Mouse (Mus musculus) MEL (cell line): Measurements from ENCODE around the gene 6820408C15Rik. TPM values are rescaled to one million over a fixed set of nuclear protein-coding genes. Genes with fewer than 3 reads are reported as not detected.

Source experiments
- DNase-seq: peaks from one replicate; pipeline ENCODE4 v3.0.0; 2011; ENCODE audit warnings: low read depth, low spot score
- H3K27ac ChIP-seq: 2 replicates; pipeline ENCODE4 v1.5.1; 2012; ENCODE audit warnings: low read depth, mild to moderate bottlenecking, control low read depth, low read length, moderate library complexity; ENCODE audit not compliant: control insufficient read depth
- H3K27me3 ChIP-seq, 2 experiments: fragments of 150-350 bp in 1 of 2; sonication (generic) in 1 of 2; 2 replicates each; pipeline ENCODE4 v1.6.1; 2012; ENCODE audit warnings: low read length in 2 of 2, mild to moderate bottlenecking in 2 of 2, improper control_type of control experiment in 1 of 2, moderate library complexity in 1 of 2; ENCODE audit not compliant: insufficient read depth in 2 of 2, control insufficient read depth in 1 of 2
- H3K36me3 ChIP-seq, 2 experiments: 2 replicates each; pipeline ENCODE4 v1.6.1; 2012 to 2014; ENCODE audit warnings: low read length in 2 of 2, improper control_type of control experiment in 1 of 2, inconsistent platforms in 1 of 2, mild to moderate bottlenecking in 1 of 2; ENCODE audit not compliant: insufficient read depth in 2 of 2, control insufficient read depth in 1 of 2
- H3K4me1 ChIP-seq, 2 experiments: fragments of 150-350 bp in 1 of 2; sonication (generic) in 1 of 2; 2 replicates each; pipeline ENCODE4 v1.6.1; 2012; ENCODE audit warnings: low read length in 2 of 2, improper control_type of control experiment in 1 of 2, mild to moderate bottlenecking in 1 of 2; ENCODE audit not compliant: insufficient read depth in 2 of 2, control insufficient read depth in 1 of 2
- H3K4me3 ChIP-seq, 2 experiments: fragments of 150-350 bp in 1 of 2; sonication (generic) in 1 of 2; 2 replicates each; pipeline ENCODE4 v1.5.1; 2012; ENCODE audit warnings: low read depth in 2 of 2, low read length in 2 of 2, mild to moderate bottlenecking in 2 of 2, moderate library complexity in 2 of 2, control low read depth in 1 of 2, improper control_type of control experiment in 1 of 2; ENCODE audit not compliant: control insufficient read depth in 1 of 2, insufficient read depth in 1 of 2
- H3K79me2 ChIP-seq: 2 replicates; pipeline ENCODE4 v1.6.1; 2012; ENCODE audit warnings: mild to moderate bottlenecking, low read length, moderate library complexity; ENCODE audit not compliant: control insufficient read depth, poor library complexity, insufficient read depth
- H3K9ac ChIP-seq: 2 replicates; pipeline ENCODE4 v1.6.1; 2012; ENCODE audit warnings: low read depth, mild to moderate bottlenecking, control low read depth, low read length, moderate library complexity; ENCODE audit not compliant: control insufficient read depth, poor library complexity, severe bottlenecking
- H3K9me3 ChIP-seq: fragments of 150-350 bp; sonication (generic); replicated peaks from 2 replicates; pipeline ENCODE4 v1.6.1; 2012; ENCODE audit warnings: mild to moderate bottlenecking, low read length, improper control_type of control experiment, moderate library complexity; ENCODE audit not compliant: insufficient read depth
- BHLHE40 ChIP-seq: IDR thresholded peaks from 2 replicates; pipeline ENCODE4 v1.6.1; 2012; ENCODE audit warnings: low read depth, mild to moderate bottlenecking, inconsistent platforms, low read length, improper control_type of control experiment, borderline replicate concordance
- CHD1 ChIP-seq: IDR thresholded peaks from 2 replicates; pipeline ENCODE4 v1.6.1; 2012; ENCODE audit warnings: low read depth, mild to moderate bottlenecking, inconsistent platforms, low read length, improper control_type of control experiment
- CTCF ChIP-seq, 3 experiments: IDR thresholded peaks in 2 of 3; conservative IDR thresholded peaks in 1 of 3; 2 replicates each; pipeline ENCODE4 v1.5.1; 2011 to 2012; ENCODE audit warnings: low read length in 3 of 3, low read depth in 2 of 3, mild to moderate bottlenecking in 2 of 3, improper control_type of control experiment in 1 of 3, inconsistent platforms in 1 of 3, mixed read lengths in 1 of 3, moderate library complexity in 1 of 3; ENCODE audit not compliant: control insufficient read depth in 1 of 3, insufficient read depth in 1 of 3, poor library complexity in 1 of 3, severe bottlenecking in 1 of 3
- ELF1 ChIP-seq: IDR thresholded peaks from 2 replicates; pipeline ENCODE4 v1.6.1; 2014; ENCODE audit warnings: low read depth, mild to moderate bottlenecking, inconsistent platforms, low read length, improper control_type of control experiment, moderate library complexity
- EP300 ChIP-seq, 2 experiments: IDR thresholded peaks; 2 replicates each; pipeline ENCODE4 v1.6.1; 2011; ENCODE audit warnings: improper control_type of control experiment in 2 of 2, low read length in 2 of 2, low read depth in 1 of 2, mild to moderate bottlenecking in 1 of 2
- GABPA ChIP-seq: IDR thresholded peaks from 2 replicates; pipeline ENCODE4 v1.6.1; 2012; ENCODE audit warnings: low read depth, mild to moderate bottlenecking, inconsistent platforms, low read length, improper control_type of control experiment, moderate library complexity
- KAT2A ChIP-seq: conservative IDR thresholded peaks from 2 replicates; pipeline ENCODE4 v1.6.1; 2012; ENCODE audit warnings: low read depth, low read length, improper control_type of control experiment, inconsistent platforms
- MAFK ChIP-seq: IDR thresholded peaks from 2 replicates; pipeline ENCODE4 v1.6.1; 2011; ENCODE audit warnings: low read depth, mild to moderate bottlenecking, low read length, improper control_type of control experiment, borderline replicate concordance
- MAX ChIP-seq: IDR thresholded peaks from 2 replicates; pipeline ENCODE4 v1.6.1; 2011; ENCODE audit warnings: low read length, improper control_type of control experiment
- MEF2A ChIP-seq: IDR thresholded peaks from 2 replicates; pipeline ENCODE4 v1.6.1; 2014; ENCODE audit warnings: low read depth, mild to moderate bottlenecking, inconsistent platforms, low read length, improper control_type of control experiment; ENCODE audit not compliant: poor library complexity, insufficient replicate concordance, severe bottlenecking; ENCODE audit errors: extremely low read depth
- MXI1 ChIP-seq: IDR thresholded peaks from 2 replicates; pipeline ENCODE4 v1.6.1; 2011; ENCODE audit warnings: mild to moderate bottlenecking, low read depth, low read length, improper control_type of control experiment
- NELFE ChIP-seq: IDR thresholded peaks from 2 replicates; pipeline ENCODE4 v1.6.1; 2011; ENCODE audit warnings: low read depth, low read length, improper control_type of control experiment
- NRF1 ChIP-seq: IDR thresholded peaks from 2 replicates; pipeline ENCODE4 v1.6.1; 2014; ENCODE audit warnings: low read depth, mild to moderate bottlenecking, inconsistent platforms, low read length, improper control_type of control experiment, moderate library complexity; ENCODE audit not compliant: poor library complexity, insufficient read depth, severe bottlenecking
- POLR2A ChIP-seq, 2 experiments: IDR thresholded peaks; 2 replicates each; pipeline ENCODE4 v1.6.1; 2011 to 2012; ENCODE audit warnings: low read length in 2 of 2, mild to moderate bottlenecking in 2 of 2, control low read depth in 1 of 2, improper control_type of control experiment in 1 of 2, low read depth in 1 of 2, moderate library complexity in 1 of 2; ENCODE audit not compliant: control insufficient read depth in 1 of 2, insufficient read depth in 1 of 2, poor library complexity in 1 of 2
- POLR2AphosphoS2 ChIP-seq: IDR thresholded peaks from 2 replicates; pipeline ENCODE4 v1.6.1; 2011; ENCODE audit warnings: low read length, improper control_type of control experiment
- RAD21 ChIP-seq: IDR thresholded peaks from 2 replicates; pipeline ENCODE4 v1.6.1; 2011; ENCODE audit warnings: mild to moderate bottlenecking, low read depth, low read length, improper control_type of control experiment
- RCOR1 ChIP-seq: IDR thresholded peaks from 2 replicates; pipeline ENCODE4 v1.6.1; 2012; ENCODE audit warnings: low read depth, mild to moderate bottlenecking, inconsistent platforms, low read length, improper control_type of control experiment
- USF2 ChIP-seq, 2 experiments: IDR thresholded peaks; 2 replicates each; pipeline ENCODE4 v1.6.1; 2011 to 2012; ENCODE audit warnings: improper control_type of control experiment in 2 of 2, low read length in 2 of 2, borderline replicate concordance in 1 of 2, inconsistent platforms in 1 of 2, low read depth in 1 of 2, mild to moderate bottlenecking in 1 of 2; ENCODE audit not compliant: insufficient read depth in 1 of 2
- polyA plus RNA-seq, 2 experiments: library from polyadenylated mRNA; stranded (reverse) in 1 of 2; unstranded in 1 of 2; fragments of >175 nt in 1 of 2; fragments of >200 nt in 1 of 2; gene quantifications; 2 replicates each; pipeline versions ENCODE4 v1.2.1 to v1.2.4; 2012; ENCODE audit warnings: low replicate concordance in 2 of 2, low read depth in 1 of 2; ENCODE audit not compliant: insufficient read length in 2 of 2, insufficient read depth in 1 of 2, missing spikeins in 1 of 2
- total RNA-seq: library from RNA; depleted of rRNA; stranded (reverse); fragments of 300-350 nt; gene quantifications from 2 replicates; pipeline ENCODE4 v1.2.3, GENCODE M21; 2012

Gene 6820408C15Rik
- total and polyA plus RNA-seq, 3 experiments, result 0.08 to 0.31 TPM; not detected in 1

GRCm38 (mm10) chr2:152373547-152373946 lies 41.8 kb upstream of the 6820408C15Rik start (continued):
- no peak for TF ChIP-seq ELF1
- TF ChIP-seq CTCF (IDR thresholded peaks at IDR 0.05 in 2 of 3, conservative IDR thresholded peaks at IDR 0.05 in 1 of 3; ENCODE audit: control insufficient read depth in 1 of 3, insufficient read depth in 1 of 3, low read depth in 2 of 3, low read length in 3 of 3, poor library complexity in 1 of 3, severe bottlenecking in 1 of 3), result no peak
- peak; percentile 56 for TF ChIP-seq NRF1
- TF ChIP-seq CHD1, result no peak
- TF ChIP-seq RCOR1, result no peak
- TF ChIP-seq POLR2A (IDR thresholded peaks at IDR 0.05; ENCODE audit: control insufficient read depth in 1 of 2, insufficient read depth in 1 of 2, low read depth in 1 of 2, low read length in 2 of 2, poor library complexity in 1 of 2), result peak in 1 of 2 experiments; percentile 42; a peak in 1 of 4 replicates
- TF ChIP-seq MAX, result peak; percentile 88
- peak; percentile 64 to 71 for TF ChIP-seq EP300 (IDR thresholded peaks at IDR 0.05; ENCODE audit: low read depth in 1 of 2, low read length in 2 of 2)
- TF ChIP-seq GABPA, result peak; percentile 83
- no peak for TF ChIP-seq KAT2A
- TF ChIP-seq USF2 (IDR thresholded peaks at IDR 0.05; ENCODE audit: borderline replicate concordance in 1 of 2, insufficient read depth in 1 of 2, low read depth in 1 of 2, low read length in 2 of 2), result no peak
- peak; percentile 62; the same call in 1 of the 2 replicates for TF ChIP-seq BHLHE40

DNA sequence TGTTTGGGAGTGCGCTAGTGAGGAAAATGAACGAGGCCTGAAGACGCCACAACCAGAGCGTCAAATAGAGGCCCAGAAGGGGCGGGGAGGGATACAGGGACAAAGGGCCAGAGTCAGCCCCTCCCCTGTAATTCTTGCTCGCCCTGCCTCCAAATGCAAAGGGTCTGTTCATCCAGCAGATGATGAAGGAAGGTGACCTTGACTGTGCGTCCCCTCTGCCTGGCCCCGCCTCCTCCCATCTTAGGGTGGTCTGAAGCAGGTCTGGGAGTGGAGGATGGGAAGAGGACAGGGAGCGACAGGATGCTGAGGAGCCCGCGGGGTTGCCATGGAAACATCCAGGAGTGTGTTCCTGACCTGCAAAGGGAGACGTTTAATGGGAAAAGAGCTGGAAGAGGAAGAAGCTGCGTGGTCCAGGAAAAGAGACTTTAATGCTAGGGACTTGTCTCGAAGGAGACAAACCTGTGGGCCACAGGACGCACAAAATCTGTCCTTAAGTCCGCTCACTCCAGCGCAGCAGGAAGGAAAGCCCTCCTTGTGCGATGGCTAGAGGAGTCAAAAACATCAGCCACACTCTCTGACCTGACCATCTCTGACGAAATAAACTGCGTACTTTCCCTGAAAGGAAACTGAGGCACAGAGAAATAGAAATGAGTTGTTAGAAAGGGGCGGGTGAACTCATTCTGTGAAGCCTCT lies 39.6 kb upstream of the 6820408C15Rik start:
- no peak overlapping the region for H3K27ac ChIP-seq
- H3K36me3 ChIP-seq, result peaks cover 0 to 11% of the 10 kb centered on the region in 2 experiments; a peak in 2 of 4 replicates
- H3K9me3 ChIP-seq, result no peaks in the 10 kb centered on the region
- H3K4me1 ChIP-seq, result peaks cover 9 to 15% of the 10 kb centered on the region in 2 experiments
- TF ChIP-seq POLR2AphosphoS2, result no peak
- no peak for TF ChIP-seq MXI1
- no peak for TF ChIP-seq NELFE
- TF ChIP-seq MAFK, result no peak
- no peak for TF ChIP-seq MEF2A
- TF ChIP-seq GABPA, result no peak
- no peak for TF ChIP-seq RAD21
- no peaks in the 10 kb centered on the region for H3K79me2 ChIP-seq
- DNase-seq, result no peak
- H3K9ac ChIP-seq, result no peak overlapping the region
- H3K27me3 ChIP-seq, result no peaks in the 10 kb centered on the region
- no peak overlapping the region for H3K4me3 ChIP-seq
